Mouse (Mus musculus) ES-Bruce4 (cell line): ENCODE measurements around the gene Ptprm. TPM values are rescaled to one million over a fixed set of nuclear protein-coding genes. Genes with fewer than 3 reads are reported as not detected.

ENCODE experiments used
- H3K27ac ChIP-seq: 2 replicates; pipeline ENCODE4 v1.5.1; 2012; ENCODE audit warnings: low read length, inconsistent platforms; ENCODE audit not compliant: insufficient read depth
- H3K27me3 ChIP-seq: 2 replicates; pipeline ENCODE4 v1.6.1; 2012; ENCODE audit warnings: mild to moderate bottlenecking, low read length, inconsistent platforms; ENCODE audit not compliant: control insufficient read depth, poor library complexity, insufficient read depth, severe bottlenecking
- H3K36me3 ChIP-seq: 2 replicates; pipeline ENCODE4 v1.6.1; 2012; ENCODE audit warnings: inconsistent platforms, mild to moderate bottlenecking, low read length, moderate library complexity; ENCODE audit not compliant: control insufficient read depth, poor library complexity, insufficient read depth, severe bottlenecking
- H3K4me1 ChIP-seq: one replicate; pipeline ENCODE4 v1.8.1; 2011; ENCODE audit warnings: low read length; ENCODE audit not compliant: control insufficient read depth, insufficient read depth
- H3K4me3 ChIP-seq: 2 replicates; pipeline ENCODE4 v1.5.1; 2011; ENCODE audit warnings: low read depth, mild to moderate bottlenecking, low read length
- H3K9ac ChIP-seq: 2 replicates; pipeline ENCODE4 v1.6.1; 2012; ENCODE audit warnings: low read depth, mild to moderate bottlenecking, inconsistent platforms; ENCODE audit not compliant: poor library complexity, severe bottlenecking
- H3K9me3 ChIP-seq: replicated peaks from 2 replicates; pipeline ENCODE4 v1.6.1; 2012; ENCODE audit warnings: mild to moderate bottlenecking, low read length, inconsistent platforms; ENCODE audit not compliant: control insufficient read depth, poor library complexity, insufficient read depth, severe bottlenecking
- CTCF ChIP-seq: IDR thresholded peaks from one replicate; pipeline ENCODE4 v1.8.1; 2011; ENCODE audit warnings: low read depth, low read length
- EP300 ChIP-seq: IDR thresholded peaks from 2 replicates; pipeline ENCODE4 v1.6.1; 2011; ENCODE audit warnings: low read depth, low read length; ENCODE audit not compliant: insufficient read depth
- POLR2A ChIP-seq: IDR thresholded peaks from one replicate; pipeline ENCODE4 v1.8.1; 2011; ENCODE audit warnings: low read length; ENCODE audit not compliant: insufficient read depth
- polyA plus RNA-seq: library from polyadenylated mRNA; stranded (reverse); fragments of >200 nt; gene quantifications from 2 replicates; pipeline ENCODE4 v1.2.4, GENCODE M21; 2011; ENCODE audit warnings: low read depth; ENCODE audit not compliant: missing spikeins, insufficient read depth, insufficient read length

Ptprm gene
- polyA plus RNA-seq, 1 experiment, result 10.8 TPM

GRCm38 (mm10) chr17:66960986-66961385, 393.3 kb downstream of the Ptprm start:
- Histone ChIP-seq H3K27me3 (no peaks in the 10 kb centered on the region), H3K4me3 (no peak overlapping the region), H3K9ac (no peak overlapping the region), H3K4me1 (no peaks in the 10 kb centered on the region), H3K36me3 (no peaks in the 10 kb centered on the region), H3K9me3 (no peaks in the 10 kb centered on the region), H3K27ac (no peak overlapping the region)
- no peak for TF ChIP-seq CTCF
- no peak for TF ChIP-seq POLR2A
- TF ChIP-seq EP300, result no peak

DNA sequence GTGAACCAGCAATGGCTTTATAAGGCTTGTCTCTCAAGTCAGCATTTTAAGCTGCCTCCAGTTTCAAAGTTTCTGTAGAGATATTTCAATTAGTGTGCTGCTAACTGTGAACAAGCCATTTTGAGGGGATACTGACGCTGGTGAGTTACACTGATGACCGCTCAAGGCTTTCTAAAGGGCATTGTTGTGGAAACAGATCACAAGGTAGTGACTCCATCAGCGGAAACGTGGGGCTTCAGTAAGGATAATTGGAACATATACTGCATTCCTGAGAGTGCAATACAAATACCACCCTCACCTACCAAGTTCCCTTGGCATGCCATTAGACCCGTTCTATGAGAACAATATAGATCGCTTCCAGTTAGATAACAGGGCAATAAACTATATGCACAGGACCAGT, 393.7 kb downstream of the Ptprm start:
- no peak for TF ChIP-seq POLR2A
- TF ChIP-seq EP300, result no peak
- no peak for TF ChIP-seq CTCF
- Histone ChIP-seq H3K36me3 (no peaks in the 10 kb centered on the region), H3K4me3 (no peak overlapping the region), H3K27ac (no peak overlapping the region), H3K4me1 (no peaks in the 10 kb centered on the region), H3K27me3 (no peaks in the 10 kb centered on the region), H3K9ac (no peak overlapping the region), H3K9me3 (no peaks in the 10 kb centered on the region)

DNA sequence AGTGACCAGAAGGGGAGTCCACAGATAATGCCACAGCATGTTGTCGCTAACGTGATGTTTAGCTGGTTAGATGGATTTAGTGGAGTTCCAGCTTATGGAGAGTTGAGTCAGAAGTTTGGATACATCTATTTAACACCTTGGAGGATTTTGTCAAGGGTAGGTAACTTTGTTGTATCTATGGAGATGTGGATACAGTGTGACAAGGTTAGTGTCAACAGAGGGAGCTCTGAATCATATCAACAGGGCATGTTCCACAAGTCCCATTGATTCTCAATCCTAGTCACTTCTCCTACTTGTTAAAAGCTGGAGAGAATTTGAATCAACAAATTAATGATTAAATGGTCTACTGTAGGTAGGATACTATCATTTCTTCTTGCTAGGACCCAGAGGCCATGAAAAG, 394.4 kb downstream of the Ptprm start:
- no peaks in the 10 kb centered on the region for H3K4me1 ChIP-seq
- H3K36me3 ChIP-seq, result no peaks in the 10 kb centered on the region
- H3K9ac ChIP-seq, result no peak overlapping the region
- H3K9me3 ChIP-seq, result no peaks in the 10 kb centered on the region
- H3K27me3 ChIP-seq, result no peaks in the 10 kb centered on the region
- no peak for TF ChIP-seq CTCF
- TF ChIP-seq EP300, result no peak
- TF ChIP-seq POLR2A, result no peak
- no peak overlapping the region for H3K27ac ChIP-seq
- no peak overlapping the region for H3K4me3 ChIP-seq

- H3K9me3 ChIP-seq, result no peaks in the 10 kb centered on the region
- H3K4me3 ChIP-seq, result no peak overlapping the region
- TF ChIP-seq EP300, result no peak
- no peak for TF ChIP-seq CTCF
- TF ChIP-seq POLR2A, result no peak
- H3K36me3 ChIP-seq, result no peaks in the 10 kb centered on the region
- H3K4me1 ChIP-seq, result no peaks in the 10 kb centered on the region
- H3K9ac ChIP-seq, result no peak overlapping the region
- no peaks in the 10 kb centered on the region for H3K27me3 ChIP-seq
- no peak overlapping the region for H3K27ac ChIP-seq
Observed at GRCm38 (mm10) chr17:66958766-66959165, 395.5 kb downstream of the Ptprm start.

DNA sequence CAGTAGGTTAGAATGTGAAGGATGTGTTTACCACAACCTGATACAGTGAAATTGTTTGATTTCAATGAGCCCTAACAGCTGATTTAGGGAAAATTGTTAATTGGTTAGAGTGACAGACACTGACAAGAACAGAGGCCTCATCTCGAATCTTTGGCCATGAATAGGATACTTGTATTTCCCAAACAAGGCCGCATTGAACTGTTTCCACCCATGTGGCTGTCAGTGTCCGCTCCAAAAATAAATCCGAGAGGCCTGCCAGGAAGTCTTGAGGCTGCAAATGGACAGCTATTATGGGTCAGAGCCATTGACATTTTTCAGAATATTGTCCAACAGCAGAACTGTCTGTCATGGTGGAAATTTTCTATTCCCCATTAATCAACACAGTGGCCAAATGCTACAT, 409.8 kb downstream of the Ptprm start:
- Histone ChIP-seq H3K9me3 (0 out of 2 replicates have a peak, but pooled peaks cover 2% of the 10 kb centered on the region), H3K4me3 (no peak overlapping the region), H3K27me3 (no peaks in the 10 kb centered on the region), H3K9ac (no peak overlapping the region), H3K36me3 (no peaks in the 10 kb centered on the region), H3K27ac (no peak overlapping the region), H3K4me1 (no peaks in the 10 kb centered on the region)
- TF ChIP-seq CTCF (no peak), POLR2A (no peak), EP300 (no peak)

- H3K9ac ChIP-seq, result no peak overlapping the region
- H3K27me3 ChIP-seq, result no peaks in the 10 kb centered on the region
- H3K27ac ChIP-seq, result no peak overlapping the region
- no peaks in the 10 kb centered on the region for H3K9me3 ChIP-seq
- no peak for TF ChIP-seq CTCF
- no peak for TF ChIP-seq EP300
- TF ChIP-seq POLR2A, result no peak
- H3K4me3 ChIP-seq, result no peak overlapping the region
- no peaks in the 10 kb centered on the region for H3K4me1 ChIP-seq
- H3K36me3 ChIP-seq, result no peaks in the 10 kb centered on the region
Observed at GRCm38 (mm10) chr17:66943539-66943938, 410.7 kb downstream of the Ptprm start.
